Mouse (Mus musculus) G1E (cell line): ENCODE results near the gene Arhgap45. TPM values are rescaled to one million over a fixed set of nuclear protein-coding genes. Genes with fewer than 3 reads are reported as not detected.

Experiments used
- ATAC-seq: 2 replicates; pipeline ENCODE4 v1.8.0; 2016; ENCODE audit warnings: mild to moderate bottlenecking; ENCODE audit not compliant: insufficient number of reproducible peaks, poor library complexity, low FRiP score, severe bottlenecking; ENCODE audit errors: extremely low read depth
- DNase-seq: peaks from one replicate; pipeline ENCODE4 v3.0.0; 2012; ENCODE audit warnings: low spot score
- H3K27me3 ChIP-seq: 2 replicates; pipeline ENCODE4 v1.6.1; 2012; ENCODE audit warnings: mild to moderate bottlenecking, low read length, inconsistent platforms; ENCODE audit not compliant: insufficient read depth
- H3K36me3 ChIP-seq: replicated peaks from 2 replicates; pipeline ENCODE3; 2012; ENCODE audit warnings: mild to moderate bottlenecking, inconsistent platforms
- H3K4me1 ChIP-seq: 2 replicates; pipeline ENCODE4 v1.6.1; 2012; ENCODE audit warnings: low read depth, low read length, inconsistent platforms, mixed read lengths; ENCODE audit not compliant: insufficient read depth
- H3K4me3 ChIP-seq: 2 replicates; pipeline ENCODE4 v1.5.1; 2012; ENCODE audit warnings: low read depth, mild to moderate bottlenecking, inconsistent platforms, low read length, moderate library complexity, mixed read lengths
- H3K9me3 ChIP-seq: replicated peaks from 2 replicates; pipeline ENCODE4 v1.6.1; 2012; ENCODE audit warnings: inconsistent platforms
- CTCF ChIP-seq: IDR thresholded peaks from 2 replicates; pipeline ENCODE4 v1.5.1; 2012; ENCODE audit warnings: low read depth, low read length, inconsistent platforms, mixed read lengths
- GATA1 ChIP-seq: IDR thresholded peaks from 2 replicates; pipeline ENCODE4 v1.6.1; 2012; ENCODE audit warnings: borderline replicate concordance, low read length, inconsistent platforms, mixed read lengths
- GATA2 ChIP-seq: IDR thresholded peaks from 2 replicates; pipeline ENCODE4 v1.6.1; 2012; ENCODE audit warnings: low read depth, low read length, inconsistent platforms, borderline replicate concordance
- POLR2AphosphoS5 ChIP-seq: IDR thresholded peaks from 2 replicates; pipeline ENCODE4 v1.6.1; 2012; ENCODE audit warnings: low read depth, low read length, inconsistent platforms; ENCODE audit not compliant: insufficient replicate concordance
- TAL1 ChIP-seq: conservative IDR thresholded peaks from 2 replicates; pipeline ENCODE4 v1.6.1; 2012; ENCODE audit warnings: low read depth, low read length, inconsistent platforms, mixed read lengths
- polyA plus RNA-seq: library from polyadenylated mRNA; stranded (reverse); fragments of >175 nt; gene quantifications from 2 replicates; pipeline ENCODE4 v1.2.3, GENCODE M21; 2012
- total RNA-seq, 2 experiments: library from RNA; stranded (forward) in 1 of 2; stranded (reverse) in 1 of 2; fragments of 200-1000 nt in 1 of 2; fragments of >200 nt in 1 of 2; fragmentation: Nextera tagmentation in 1 of 2; gene quantifications; 2 replicates each; pipeline ENCODE4 v1.2.3; 2014 to 2017

The Arhgap45 gene
- total and polyA plus RNA-seq, 3 experiments: 56.7 to 179 (median 104) TPM

GRCm38 (mm10) chr10:80011740-80012139 is 4.7 kb upstream of the Arhgap45 start:
- H3K4me1 ChIP-seq: peaks cover 30% of the 10 kb centered on the region

GRCm38 (mm10) chr10:80013609-80014008 is 2.8 kb upstream of the Arhgap45 start:
- H3K4me1 ChIP-seq: peaks cover 42% of the 10 kb centered on the region
- no peak for DNase-seq
- H3K27me3 ChIP-seq: no peaks in the 10 kb centered on the region
- no peak for ATAC-seq
- H3K4me3 ChIP-seq: no peak overlapping the region
- TF ChIP-seq GATA2 (no peak), POLR2AphosphoS5 (no peak), CTCF (no peak), TAL1 (no peak), GATA1 (no peak)
- peaks cover 84% of the 10 kb centered on the region for H3K36me3 ChIP-seq
- H3K9me3 ChIP-seq: peaks cover 26% of the 10 kb centered on the region

More at GRCm38 (mm10) chr10:80011740-80012139, 4.7 kb upstream of the Arhgap45 start:
- ATAC-seq (no peak), DNase-seq (no peak)
- TF ChIP-seq POLR2AphosphoS5 (no peak), CTCF (no peak), GATA2 (no peak), GATA1 (no peak), TAL1 (no peak)
- H3K36me3 ChIP-seq: peaks cover 96% of the 10 kb centered on the region
- H3K27me3 ChIP-seq: no peaks in the 10 kb centered on the region
- no peak overlapping the region for H3K4me3 ChIP-seq
- H3K9me3 ChIP-seq: peaks cover 27% of the 10 kb centered on the region

GRCm38 (mm10) chr10:80014484-80015290 is 1.8 kb upstream of the Arhgap45 start:
- peaks cover 84% of the 10 kb centered on the region for H3K36me3 ChIP-seq

GRCm38 (mm10) chr10:80015583-80015982 is 870 bp upstream of the Arhgap45 start:
- H3K36me3 ChIP-seq: peaks cover 84% of the 10 kb centered on the region
- H3K4me3 ChIP-seq: no peak overlapping the region
- no peaks in the 10 kb centered on the region for H3K27me3 ChIP-seq
- no peak for TF ChIP-seq GATA1
- TF ChIP-seq TAL1: no peak
- H3K9me3 ChIP-seq: peaks cover 11% of the 10 kb centered on the region
- DNase-seq: no peak
- peaks cover 62% of the 10 kb centered on the region for H3K4me1 ChIP-seq
- ATAC-seq: no peak

More at GRCm38 (mm10) chr10:80014484-80015290, 1.8 kb upstream of the Arhgap45 start:
- peak overlapping the region; percentile 5; the same call in 1 of the 2 replicates for H3K4me3 ChIP-seq
- no peaks in the 10 kb centered on the region for H3K27me3 ChIP-seq
- no peak for ATAC-seq
- TF ChIP-seq GATA1: no peak
- TF ChIP-seq POLR2AphosphoS5: no peak
- TF ChIP-seq CTCF: no peak
- no peak for TF ChIP-seq TAL1
- no peak for TF ChIP-seq GATA2
- DNase-seq: no peak
- H3K4me1 ChIP-seq: peaks cover 53% of the 10 kb centered on the region
- peaks cover 20% of the 10 kb centered on the region for H3K9me3 ChIP-seq

- no peaks in the 10 kb centered on the region for H3K27me3 ChIP-seq
- ATAC-seq (peak; percentile 10; the same call in 1 of the 2 replicates), DNase-seq (no peak)
- TF ChIP-seq CTCF (no peak), GATA2 (no peak), TAL1 (no peak), GATA1 (no peak), POLR2AphosphoS5 (no peak)
- H3K36me3 ChIP-seq: peaks cover 84% of the 10 kb centered on the region
- H3K4me3 ChIP-seq: peak overlapping the region; percentile 85
- no peaks in the 10 kb centered on the region for H3K9me3 ChIP-seq
- peaks cover 73% of the 10 kb centered on the region for H3K4me1 ChIP-seq
Measured at GRCm38 (mm10) chr10:80016931-80017330, 478 bp downstream of the Arhgap45 start.

- DNase-seq: peak; percentile 93
- TF ChIP-seq CTCF (no peak), TAL1 (no peak), GATA2 (no peak), POLR2AphosphoS5 (no peak), GATA1 (no peak)
- peak; percentile 59 for ATAC-seq
- H3K27me3 ChIP-seq: no peaks in the 10 kb centered on the region
- H3K4me3 ChIP-seq: peak overlapping the region; percentile 85
- H3K36me3 ChIP-seq: peaks cover 84% of the 10 kb centered on the region
- no peaks in the 10 kb centered on the region for H3K9me3 ChIP-seq
- H3K4me1 ChIP-seq: peaks cover 78% of the 10 kb centered on the region
Measured at GRCm38 (mm10) chr10:80017361-80017760, 908 bp downstream of the Arhgap45 start.
